Mouse (Mus musculus): ENCODE measurements at regions not wholly inside any gene's neighbourhood (a gene's known extent, or its start where the extent isn't known, plus 50 kb on each side); places are given as distances from the start of the nearest gene placed in this dataset.
A peak's percentile ranks its signal among the peaks of the same experiment; 100 is the strongest.

DNA sequence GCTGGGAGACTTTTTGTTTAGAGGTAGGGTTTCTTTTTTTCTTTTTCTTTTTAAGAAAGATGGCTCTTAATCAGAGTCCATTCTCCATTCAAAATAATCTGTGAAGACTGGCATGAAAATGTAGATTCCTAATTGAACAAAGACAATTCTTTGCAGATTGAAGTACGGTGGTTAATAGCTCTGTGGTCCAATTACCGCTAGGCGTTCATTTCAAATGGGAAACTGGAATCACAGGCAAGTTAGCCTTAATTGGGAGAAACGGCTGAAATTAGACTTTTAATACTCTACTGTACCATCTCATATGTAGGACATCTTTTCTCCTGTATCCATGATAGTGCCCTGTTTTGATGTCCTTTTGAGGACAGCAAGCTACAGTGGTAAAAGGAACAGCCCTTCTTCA lies 61.2 kb downstream of the Ascl1 start:
- no peak for DNase-seq

GRCm38 (mm10) chr10:87419940-87420385 lies 73.5 kb downstream of the Ascl1 start:
- DNase-seq, result no peak

- no peak for DNase-seq
These were observed 74.1 kb downstream of the Ascl1 start for GRCm38 (mm10) chr10:87419245-87419939.

DNA sequence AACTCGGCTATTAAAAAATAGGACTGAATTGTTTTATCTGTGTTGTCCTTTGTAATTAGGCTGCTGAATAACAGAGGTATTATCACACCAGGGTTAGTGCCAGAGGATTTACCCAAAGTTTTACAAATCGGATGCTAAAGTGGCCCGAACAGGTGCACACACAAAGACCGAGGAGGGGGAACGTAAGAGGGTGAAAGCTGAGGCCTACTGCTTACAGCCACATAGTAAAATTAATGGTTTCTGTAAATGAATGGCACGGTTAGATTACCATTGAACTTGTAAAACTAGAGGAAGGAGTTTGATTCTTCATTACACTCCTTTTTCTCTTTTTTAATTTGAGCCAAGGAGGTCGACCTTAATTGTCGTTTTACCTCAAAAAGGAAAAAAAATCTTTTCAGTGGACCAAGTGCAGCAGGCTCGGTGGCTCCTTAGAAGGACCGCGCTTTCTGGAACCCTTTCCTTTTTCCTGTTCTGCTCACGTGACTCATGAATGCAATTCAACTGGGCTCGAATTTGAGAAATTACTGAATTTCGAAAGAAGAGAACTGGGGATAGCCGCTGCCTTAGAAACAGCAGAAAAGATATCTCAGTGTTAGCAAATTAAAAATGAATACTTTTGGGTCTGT lies 99.1 kb downstream of the Ascl1 start:
- DNase-seq, result no peak

GRCm38 (mm10) chr10:87389148-87389547 lies 104.3 kb downstream of the Ascl1 start:
- DNase-seq, result no peak

- DNase-seq, result no peak
These were observed 108.2 kb downstream of the Ascl1 start for GRCm38 (mm10) chr10:87385276-87385675.

DNA sequence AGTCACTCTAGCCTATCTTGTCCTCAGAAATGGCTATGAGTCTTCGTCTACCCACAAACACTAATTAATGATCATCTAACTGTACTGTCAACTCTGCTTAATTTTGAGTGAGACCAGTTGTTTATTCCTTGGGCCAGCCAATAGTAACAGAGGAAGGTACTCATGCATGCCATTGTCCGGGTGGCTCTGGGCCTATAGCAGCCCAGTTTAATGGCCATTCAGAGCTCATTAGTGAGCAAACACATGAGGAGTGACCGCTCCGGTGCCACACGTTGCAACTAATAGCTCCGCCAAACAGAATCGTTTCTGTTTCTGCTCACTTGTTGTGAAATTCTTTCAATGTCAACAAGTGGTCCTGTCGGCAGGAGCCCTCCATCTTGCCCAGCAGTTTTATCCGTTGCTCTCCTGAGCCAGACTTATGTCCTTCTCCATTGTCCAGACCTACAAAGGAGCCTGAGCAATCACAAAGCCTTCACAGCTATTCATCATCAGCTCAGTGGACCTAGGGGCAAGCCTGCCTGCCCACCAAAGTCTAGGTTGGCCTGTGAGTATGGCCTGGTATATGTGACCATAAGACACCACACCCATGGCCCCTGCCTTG lies 108.8 kb downstream of the Ascl1 start:
- DNase-seq, result no peak

GRCm38 (mm10) chr10:87351400-87352172 lies 141.9 kb downstream of the Ascl1 start:
- peak in 1 of 2 experiments; percentile 2 for DNase-seq

DNA sequence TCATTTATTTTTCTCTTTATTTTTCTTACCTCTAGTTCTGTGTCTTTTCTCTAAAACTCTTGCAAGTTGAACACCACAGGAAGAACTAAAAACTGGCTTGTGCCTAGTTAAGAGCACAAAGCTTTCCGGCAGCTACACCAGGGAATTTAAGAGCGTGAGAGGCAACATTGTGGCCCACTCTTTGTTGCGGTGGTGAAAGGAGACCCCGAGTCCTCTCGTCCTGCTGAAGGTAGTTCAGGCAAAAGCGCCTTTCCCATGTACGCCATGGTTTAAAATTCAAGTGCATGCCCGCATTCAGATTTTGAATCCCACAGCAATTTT lies 142.4 kb downstream of the Ascl1 start:
- DNase-seq, result no peak

DNA sequence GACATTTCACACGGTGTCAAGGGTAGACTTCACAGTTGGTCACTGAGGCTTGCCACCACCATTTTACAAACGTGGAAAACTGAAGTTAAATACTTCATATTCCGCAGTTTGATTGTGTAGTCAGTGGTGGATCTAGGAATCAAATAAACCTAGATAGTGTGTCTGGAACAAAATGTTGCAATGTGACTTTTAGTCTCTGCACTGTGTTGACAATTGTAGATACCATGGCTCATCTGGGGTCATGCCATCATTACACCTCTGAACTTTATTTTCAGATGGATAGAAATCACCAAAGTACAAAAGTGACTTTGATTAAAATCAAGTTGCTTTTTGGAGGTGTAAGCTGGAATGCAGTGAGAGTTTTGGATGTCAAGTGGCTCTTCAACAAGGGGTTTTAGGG lies 158.3 kb downstream of the Ascl1 start:
- DNase-seq, result no peak

DNA sequence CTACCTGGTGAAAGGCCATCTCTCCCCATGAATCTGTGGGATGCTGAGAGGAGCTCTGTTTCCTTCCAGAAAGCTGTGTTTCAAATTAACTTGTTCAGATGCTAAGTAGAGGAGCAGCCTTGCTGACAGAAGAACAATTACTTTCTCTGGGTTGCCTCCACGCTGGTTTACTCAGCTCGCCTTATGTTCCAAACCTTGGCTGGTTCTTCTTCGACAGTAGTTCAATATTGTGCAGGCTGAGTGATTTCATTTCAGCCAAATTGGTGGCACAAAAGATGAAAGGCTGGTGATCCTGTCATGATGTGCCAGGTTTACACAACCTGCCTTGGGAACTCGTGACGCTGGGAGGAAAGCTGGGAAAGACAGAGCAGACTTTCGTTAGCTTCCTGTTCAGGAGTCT lies 160.1 kb downstream of the Ascl1 start:
- peak; percentile 2 to 10 for DNase-seq

DNA sequence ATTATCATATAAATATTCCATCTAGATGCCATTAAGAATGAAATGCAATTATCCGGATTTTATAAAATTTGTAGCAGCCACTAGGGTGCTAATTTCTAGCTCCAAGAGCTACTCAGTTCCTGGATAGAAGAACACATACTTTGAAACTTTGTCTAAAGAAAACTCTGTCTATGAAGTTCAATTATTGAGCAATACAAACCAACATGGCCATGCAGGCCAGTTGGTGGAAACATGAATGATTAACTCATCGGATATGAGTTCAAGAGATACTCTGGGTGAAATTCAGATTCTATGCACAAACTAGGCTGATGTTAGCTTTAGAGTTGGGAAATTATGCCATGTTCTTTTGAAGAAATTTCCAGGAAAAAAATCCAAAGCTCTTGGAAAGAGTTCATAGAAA lies 164.0 kb downstream of the Ascl1 start:
- DNase-seq, result no peak

- DNase-seq, result no peak
These were observed 167.7 kb downstream of the Ascl1 start for GRCm38 (mm10) chr10:87325769-87326168.

GRCm38 (mm10) chr10:87325143-87325542 lies 168.3 kb downstream of the Ascl1 start:
- no peak for DNase-seq

DNA sequence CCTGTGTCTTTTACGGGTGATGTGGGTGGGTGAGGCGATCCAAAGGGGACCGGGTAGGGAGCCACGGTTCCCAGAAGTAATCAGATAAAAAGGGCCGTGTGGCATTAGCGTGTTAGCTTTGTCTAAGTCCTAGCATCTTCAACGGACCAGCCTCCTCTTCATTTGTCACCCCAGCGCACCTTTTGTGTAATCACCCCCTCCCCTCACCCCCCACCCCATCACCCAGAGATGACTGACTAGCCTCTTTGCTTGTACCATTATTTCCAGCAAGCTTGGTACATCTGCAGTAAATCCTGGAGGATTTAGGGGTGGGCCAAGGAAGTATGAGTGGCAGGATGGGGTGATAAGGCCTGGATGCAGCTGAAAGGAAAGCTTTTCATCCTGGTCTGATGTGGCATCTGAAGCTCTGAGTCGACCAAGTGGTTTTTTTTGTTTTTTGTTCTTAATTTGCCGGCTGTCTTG lies 183.8 kb downstream of the Ascl1 start:
- no peak for DNase-seq

- no peak for DNase-seq
These were observed 184.6 kb downstream of the Ascl1 start for GRCm38 (mm10) chr10:87308815-87309396.

DNA sequence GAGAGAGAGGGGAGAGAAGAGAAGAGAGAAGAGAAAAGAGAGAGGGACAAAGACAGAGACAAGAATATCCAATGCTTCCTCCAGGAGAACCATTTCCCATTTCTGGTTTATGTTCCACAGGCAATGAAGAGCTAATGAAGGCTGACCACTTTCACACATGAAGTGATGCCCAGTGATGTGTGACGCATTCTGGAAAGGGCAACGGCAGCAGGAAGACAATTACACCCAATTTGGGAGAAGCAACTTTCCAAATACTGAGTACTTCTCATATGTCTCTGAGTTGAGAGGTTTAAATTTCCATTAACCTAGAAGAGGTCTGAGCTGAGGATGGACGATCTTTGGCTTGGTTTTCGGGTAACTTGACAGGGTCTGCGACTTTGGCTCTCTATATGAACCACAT lies 196.3 kb downstream of the Ascl1 start:
- no peak for DNase-seq

DNA sequence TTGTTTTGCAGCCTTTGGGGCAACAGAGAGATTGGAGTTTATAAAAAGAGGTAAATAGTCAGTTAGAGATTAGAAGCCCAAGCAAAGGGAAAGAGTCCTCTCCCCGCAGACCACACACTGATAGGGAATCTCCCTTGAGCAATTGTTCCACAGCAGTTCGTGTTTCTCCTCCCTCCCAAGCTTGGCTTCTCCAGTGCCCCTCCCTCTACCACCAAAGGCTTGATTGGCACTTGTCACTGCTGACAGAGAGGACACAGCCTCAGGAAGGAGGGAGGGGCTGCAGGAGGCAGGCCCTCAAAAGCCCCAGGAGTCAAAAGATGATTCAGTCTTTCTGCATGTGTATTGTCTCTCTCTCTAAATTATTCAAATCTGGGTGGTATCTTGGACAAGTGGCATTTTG lies 200.1 kb downstream of the Ascl1 start:
- no peak for DNase-seq

- no peak for DNase-seq
These were observed 206.6 kb downstream of the Ascl1 start for GRCm38 (mm10) chr10:87286831-87287230.

- DNase-seq, result peak in 1 of 2 experiments; percentile 2
These were observed 209.2 kb downstream of the Ascl1 start for GRCm38 (mm10) chr10:87284296-87284695.

Measured in cerebellum, postnatal 25 days (tissue).